Mouse (Mus musculus) hindbrain, postnatal 0 days (tissue): ENCODE data around the gene Zscan26. TPM values are rescaled to one million over a fixed set of nuclear protein-coding genes. Genes with fewer than 3 reads are reported as not detected.
"Not testable (repeated sequence)": the region's sequence is repeated elsewhere in the genome, so short reads cannot be mapped to it uniquely, and the experiment has no call there.

Experiments
- ATAC-seq: fragments of 200-750 bp; cut with Nextera tagmentation; 2 replicates; pipeline ENCODE4 v1.8.0; 2017; ENCODE audit warnings: mild to moderate bottlenecking, moderate TSS enrichment, moderate library complexity
- DNase-seq: peaks from one replicate; pipeline ENCODE4 v3.0.0-alpha.2; 2015; ENCODE audit warnings: low spot score
- H3K27ac ChIP-seq: fragments of 300-500 bp; sonication (generic); 2 replicates; pipeline ENCODE4 v1.5.1; 2014; ENCODE audit warnings: mild to moderate bottlenecking
- H3K27me3 ChIP-seq: fragments of 300-500 bp; sonication (generic); 2 replicates; pipeline ENCODE4 v1.6.1; 2014; ENCODE audit warnings: low read length, mixed read lengths; ENCODE audit not compliant: insufficient read depth
- H3K36me3 ChIP-seq: fragments of 300-500 bp; sonication (generic); 2 replicates; pipeline ENCODE4 v1.6.1; 2014; ENCODE audit warnings: low read length, mixed read lengths; ENCODE audit not compliant: insufficient read depth
- H3K4me1 ChIP-seq: fragments of 300-500 bp; sonication (generic); 2 replicates; pipeline ENCODE4 v1.6.1; 2014; ENCODE audit warnings: antibody characterized with exemption, low read length, mixed read lengths; ENCODE audit not compliant: insufficient read depth
- H3K4me2 ChIP-seq: fragments of 300-500 bp; sonication (generic); 2 replicates; pipeline ENCODE4 v1.6.1; 2014; ENCODE audit warnings: low read depth, mild to moderate bottlenecking, low read length, moderate library complexity, mixed read lengths
- H3K4me3 ChIP-seq: fragments of 300-500 bp; sonication (generic); 2 replicates; pipeline ENCODE4 v1.5.1; 2014; ENCODE audit warnings: low read length
- H3K9ac ChIP-seq: fragments of 300-500 bp; sonication (generic); replicated peaks from 2 replicates; pipeline ENCODE4 v1.6.1; 2014; ENCODE audit warnings: mild to moderate bottlenecking, low read length, moderate library complexity, mixed read lengths
- H3K9me3 ChIP-seq: fragments of 300-500 bp; sonication (generic); 2 replicates; pipeline ENCODE4 v1.6.1; 2016; ENCODE audit warnings: low read length, mixed read lengths
- CTCF ChIP-seq: IDR thresholded peaks from 2 replicates; pipeline ENCODE4 v1.5.1; 2016; ENCODE audit warnings: antibody characterized with exemption, control low read depth, low read depth
- WGBS: fragments of 180-500 bp; shearing (Covaris S2); extraction: QIAGEN DNeasy Blood & Tissue Kit; methylation state at CpG from one replicate; pipeline ENCODE4 v1.1.7; 2014; 5-methylcytosine and 5-hydroxymethylcytosine counted together
- microRNA counts: library from miRNA; unstranded; fragments of <30 nt; microRNA quantifications from one replicate; lab custom pipeline; 2015
- microRNA-seq, 2 experiments: library from miRNA; unstranded; fragments of <30 nt; microRNA quantifications; one replicate each; pipeline ENCODE4; 2016
- polyA plus RNA-seq: library from polyadenylated mRNA; unstranded; fragments of >200 nt; fragmentation: Nextera tagmentation; extraction: Ambion mirVana; gene quantifications from 2 replicates; pipeline ENCODE4 v1.2.1, GENCODE M21; 2015
- total RNA-seq: library from RNA; depleted of rRNA; stranded (reverse); fragments of >200 nt; gene quantifications from 2 replicates; pipeline ENCODE4 v1.2.3, GENCODE M21; 2014; rRNA removed

The Zscan26 gene
- total and polyA plus RNA-seq, 2 experiments from 2014 or later, result 18.8 to 19.4 TPM

DNA sequence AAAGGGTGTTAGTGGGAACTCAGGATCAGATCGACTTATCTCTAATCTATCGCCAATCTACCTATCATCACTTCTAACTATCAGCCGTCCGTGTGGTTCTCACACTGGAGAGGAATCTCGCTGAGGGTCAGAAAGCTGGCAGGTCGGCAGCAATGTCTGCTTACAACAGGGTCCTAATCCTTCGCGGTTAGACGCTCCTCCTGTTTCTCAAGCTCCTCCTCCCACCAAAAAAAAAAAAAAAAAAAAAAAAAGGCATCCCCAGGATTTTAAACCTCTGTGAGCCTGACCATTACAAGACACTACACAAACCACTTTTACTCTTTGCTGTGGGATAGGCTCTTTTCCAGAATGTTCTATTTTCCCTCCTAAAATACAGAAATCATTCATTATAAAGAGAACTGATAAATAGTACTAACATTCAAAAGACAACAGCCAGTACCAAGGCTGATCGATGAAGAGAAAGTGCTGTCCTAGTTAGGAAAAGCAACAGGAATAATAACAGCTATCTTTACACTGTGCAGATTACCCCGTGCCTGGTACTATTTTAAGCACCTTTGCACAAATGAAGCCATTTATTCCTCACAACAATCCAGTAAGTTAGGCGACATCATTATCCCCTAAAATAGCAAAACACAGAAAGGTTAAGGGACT is 51.8 kb downstream of the Zscan26 start:
- peak; percentile 55 for ATAC-seq
- peak overlapping the region; percentile 83 for H3K27ac ChIP-seq
- no peaks in the 10 kb centered on the region; the same call in 1 of the 2 replicates for H3K36me3 ChIP-seq
- TF ChIP-seq CTCF, result no peak
- WGBS, result 17% methylated on average over 12 of the region's 12 CpGs
- H3K4me1 ChIP-seq, result peaks cover 3% of the 10 kb centered on the region; the same call in 1 of the 2 replicates
- peak overlapping the region; percentile 88 for H3K9ac ChIP-seq
- DNase-seq, result no peak
- H3K4me2 ChIP-seq, result peak overlapping the region; percentile 74
- H3K9me3 ChIP-seq, result no peaks in the 10 kb centered on the region
- peak overlapping the region; percentile 91 for H3K4me3 ChIP-seq
- no peaks in the 10 kb centered on the region for H3K27me3 ChIP-seq

DNA sequence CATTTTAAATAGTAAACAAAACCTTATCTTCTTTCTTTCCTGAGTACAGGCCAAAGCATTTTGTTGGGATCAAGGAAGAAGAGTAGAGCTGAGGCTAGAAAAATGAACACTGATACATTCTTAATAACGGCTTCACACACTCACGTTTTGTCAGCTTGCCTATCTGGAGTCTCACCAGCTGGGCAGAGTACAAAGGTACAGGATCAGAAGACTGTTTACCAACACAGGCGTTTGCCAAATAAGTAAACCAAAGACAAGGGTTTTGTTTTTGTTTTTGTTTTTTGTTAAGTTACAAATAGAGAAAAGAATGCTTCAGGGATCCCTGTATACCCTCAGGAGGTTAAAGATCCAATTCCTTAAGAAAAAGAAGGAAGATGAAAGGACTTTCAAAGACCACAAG is 52.4 kb downstream of the Zscan26 start:
- Histone ChIP-seq H3K4me3 (peak overlapping the region; percentile 91), H3K4me2 (peak overlapping the region; percentile 74), H3K27ac (no peak overlapping the region), H3K36me3 (no peaks in the 10 kb centered on the region; the same call in 1 of the 2 replicates), H3K9me3 (no peaks in the 10 kb centered on the region), H3K9ac (peak overlapping the region; percentile 88), H3K27me3 (no peaks in the 10 kb centered on the region), H3K4me1 (peaks cover 3% of the 10 kb centered on the region; the same call in 1 of the 2 replicates)
- ATAC-seq, result no peak
- TF ChIP-seq CTCF, result no peak
- 76% methylated on average over 3 of the region's 3 CpGs for WGBS
- no peak for DNase-seq

DNA sequence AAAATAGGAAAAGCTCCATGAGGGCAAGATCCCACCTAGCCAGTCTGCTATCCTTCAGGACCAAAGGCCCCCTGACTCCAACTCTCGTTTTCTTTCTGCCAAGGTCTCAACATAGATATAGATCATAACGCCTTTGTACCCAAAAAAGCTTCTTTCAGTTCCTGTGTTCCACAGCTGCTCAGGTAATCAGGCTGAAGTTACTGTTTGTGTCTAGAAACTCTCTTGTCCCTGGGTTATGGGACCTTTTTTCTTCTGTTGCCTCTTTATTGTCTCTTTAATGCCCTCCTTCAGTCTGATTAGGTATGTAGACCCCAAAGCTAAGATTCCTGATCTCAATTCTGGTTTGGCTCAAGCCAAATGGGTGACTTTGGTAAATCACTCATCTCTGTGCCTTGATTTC is 56.0 kb downstream of the Zscan26 start:
- Histone ChIP-seq H3K27me3 (no peaks in the 10 kb centered on the region), H3K9ac (no peak overlapping the region), H3K4me3 (no peak overlapping the region), H3K4me1 (peaks cover 3% of the 10 kb centered on the region; the same call in 1 of the 2 replicates), H3K27ac (no peak overlapping the region), H3K36me3 (peaks cover 23% of the 10 kb centered on the region), H3K4me2 (no peak overlapping the region), H3K9me3 (no peaks in the 10 kb centered on the region)
- DNase-seq (no peak), ATAC-seq (no peak)
- 93% methylated on average over 2 of the region's 2 CpGs for WGBS
- TF ChIP-seq CTCF, result no peak

DNA sequence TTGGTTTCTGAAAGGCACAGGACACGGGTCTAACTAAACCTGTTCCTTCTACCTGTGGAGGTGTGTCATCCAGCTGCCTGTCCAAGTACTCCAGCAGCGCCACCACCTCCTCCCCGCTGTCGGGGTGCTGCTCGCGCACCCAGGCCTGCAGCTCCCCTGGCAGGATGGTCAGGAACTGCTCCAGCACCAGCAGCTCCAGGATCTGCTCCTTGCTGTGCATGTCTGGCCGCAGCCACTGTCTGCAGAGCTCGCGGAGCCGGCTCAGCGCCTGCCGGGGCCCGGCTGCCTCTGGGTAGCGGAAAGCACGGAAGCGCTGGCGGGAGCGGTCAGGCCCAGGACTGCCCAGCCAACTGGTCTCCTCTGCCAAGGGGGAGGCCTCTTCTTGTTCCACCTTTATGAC is 57.5 kb downstream of the Zscan26 start:
- not testable (repeated sequence) for H3K4me3 ChIP-seq, H3K9ac ChIP-seq, H3K27ac ChIP-seq, H3K27me3 ChIP-seq, H3K4me1 ChIP-seq, H3K9me3 ChIP-seq, H3K4me2 ChIP-seq, DNase-seq
- peaks cover 37% of the 10 kb centered on the region for H3K36me3 ChIP-seq
- whole genome bisulfite sequencing, result 93% methylated on average over 16 of the region's 18 CpGs
- peak; percentile 47; the same call in 1 of the 2 replicates for ATAC-seq

DNA sequence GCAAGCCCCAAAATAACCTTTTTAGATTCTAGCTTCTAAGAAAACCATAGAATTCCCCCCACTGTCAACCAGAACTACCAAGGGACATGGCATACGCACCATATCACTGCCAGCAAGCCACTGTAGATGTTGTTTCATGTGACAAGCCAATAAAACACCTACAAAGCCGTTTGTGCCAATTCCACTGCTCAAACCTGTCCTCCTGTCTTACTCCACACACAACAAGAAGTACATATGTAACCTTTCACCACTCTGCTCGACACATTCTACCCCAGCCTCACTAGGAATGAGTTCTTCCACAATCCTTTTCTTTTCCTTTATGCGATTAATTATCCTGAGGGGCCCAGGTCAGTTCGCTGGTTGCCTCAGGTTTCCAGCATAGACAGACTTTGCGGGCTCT is 57.9 kb downstream of the Zscan26 start:
- no peak for ATAC-seq
- TF ChIP-seq CTCF, result no peak

DNA sequence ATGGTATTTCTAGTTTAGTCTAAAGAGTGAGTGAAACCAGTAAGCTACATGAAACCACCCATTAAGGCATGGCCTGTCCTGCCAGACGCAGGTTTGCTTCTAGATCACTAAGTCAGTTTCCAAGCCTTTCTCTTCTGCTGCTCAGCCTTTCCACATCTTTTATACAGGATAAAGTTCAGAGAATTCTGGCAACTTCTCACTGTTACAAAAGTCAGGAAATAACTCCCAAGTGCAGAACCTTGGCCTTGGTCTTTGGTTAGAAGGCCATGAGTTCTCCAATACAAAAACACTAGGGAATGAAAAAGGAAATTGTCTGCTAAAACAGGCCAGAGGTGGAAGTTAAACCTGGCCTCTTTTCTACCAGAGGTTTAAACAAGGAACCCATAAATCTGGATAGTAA is 58.3 kb downstream of the Zscan26 start:
- DNase-seq (no peak), ATAC-seq (no peak)
- 100% methylated on average over 1 of the region's 1 CpGs for WGBS
- no peak overlapping the region for H3K4me3 ChIP-seq
- H3K4me1 ChIP-seq, result peaks cover 3% of the 10 kb centered on the region; the same call in 1 of the 2 replicates
- H3K9me3 ChIP-seq, result no peaks in the 10 kb centered on the region
- no peak overlapping the region for H3K9ac ChIP-seq
- H3K4me2 ChIP-seq, result no peak overlapping the region
- H3K27ac ChIP-seq, result no peak overlapping the region
- peaks cover 45% of the 10 kb centered on the region for H3K36me3 ChIP-seq
- no peaks in the 10 kb centered on the region for H3K27me3 ChIP-seq
- TF ChIP-seq CTCF, result no peak

More for the DNA sequence above, 57.9 kb downstream of the Zscan26 start:
- H3K27me3 ChIP-seq, result no peaks in the 10 kb centered on the region
- no peak for DNase-seq
- no peak overlapping the region for H3K4me2 ChIP-seq
- H3K27ac ChIP-seq, result no peak overlapping the region
- H3K9me3 ChIP-seq, result no peaks in the 10 kb centered on the region
- no peak overlapping the region for H3K9ac ChIP-seq
- peaks cover 41% of the 10 kb centered on the region for H3K36me3 ChIP-seq
- peaks cover 3% of the 10 kb centered on the region; the same call in 1 of the 2 replicates for H3K4me1 ChIP-seq
- 95% methylated on average over 6 of the region's 6 CpGs for WGBS
- no peak overlapping the region for H3K4me3 ChIP-seq

MicroRNAs within 50 kb of the gene (microRNA counts, 519-probe panel; counts per million panel counts)
- microRNA mmu-miR-1896 (lab: Ali Mortazavi, UCI), result not detected

Small RNA genes lying within 50 kb of the gene (microRNA-seq; reads per million reads assigned to microRNA genes)
- gene Mir1896 (0 reads per million in 2 experiments), gene Mir6942 (0 to 0.53 reads per million in 2 experiments)

Other genes starting within 250 kb of the Zscan26 start
- gene Gpx5, start 161.0 kb downstream of the Zscan26 start, total RNA-seq, result not detected in 2 replicates
- gene Gpx5, start 161.0 kb downstream of the Zscan26 start, polyA plus RNA-seq, result not detected in 2 replicates
- gene Gpx6, start 141.6 kb downstream of the Zscan26 start, total RNA-seq, result 0.32 and 0.84 TPM in 2 replicates
- 0.59 and 0.61 TPM in 2 replicates for gene Gpx6, start 141.6 kb downstream of the Zscan26 start, polyA plus RNA-seq
- gene Olfr1367, start 106.8 kb downstream of the Zscan26 start, total RNA-seq, result not detected in 2 replicates
- not detected in 2 replicates for gene Olfr1367, start 106.8 kb downstream of the Zscan26 start, polyA plus RNA-seq
- 4.0 and 5.3 TPM in 2 replicates for gene Zscan12, start 90.9 kb downstream of the Zscan26 start, total RNA-seq
- gene Zscan12, start 90.9 kb downstream of the Zscan26 start, polyA plus RNA-seq, result 7.7 and 8.1 TPM in 2 replicates
- 36.4 and 47.1 TPM in 2 replicates for gene Zkscan3, start 51.0 kb downstream of the Zscan26 start, total RNA-seq
- gene Zkscan3, start 51.0 kb downstream of the Zscan26 start, polyA plus RNA-seq, result 45.9 and 48.2 TPM in 2 replicates
- gene Pgbd1, start 12.7 kb downstream of the Zscan26 start, total RNA-seq, result 3.3 and 6.3 TPM in 2 replicates
- gene Pgbd1, start 12.7 kb downstream of the Zscan26 start, polyA plus RNA-seq, result 2.0 and 2.1 TPM in 2 replicates
- 0.86 and 1.1 TPM in 2 replicates for gene Nkapl, start 14.8 kb upstream of the Zscan26 start, total RNA-seq
- gene Nkapl, start 14.8 kb upstream of the Zscan26 start, polyA plus RNA-seq, result 1.5 and 2.6 TPM in 2 replicates
- gene Zkscan4, start 25.2 kb upstream of the Zscan26 start, total RNA-seq, result 6.0 and 6.2 TPM in 2 replicates
- gene Zkscan4, start 25.2 kb upstream of the Zscan26 start, polyA plus RNA-seq, result 5.1 and 5.6 TPM in 2 replicates
- gene Gm10065, start 25.7 kb upstream of the Zscan26 start, total RNA-seq, result not detected in 2 replicates
- not detected in 2 replicates for gene Gm10065, start 25.7 kb upstream of the Zscan26 start, polyA plus RNA-seq
- gene AK157302, start 41.5 kb upstream of the Zscan26 start, total RNA-seq, result 0.14 and 0.16 TPM in 2 replicates
- 0.43 and 0.53 TPM in 2 replicates for gene AK157302, start 41.5 kb upstream of the Zscan26 start, polyA plus RNA-seq
- gene Gm11273, start 47.7 kb upstream of the Zscan26 start, total RNA-seq, result 20.4 and 83.2 TPM in 2 replicates
- gene Gm11273, start 47.7 kb upstream of the Zscan26 start, polyA plus RNA-seq, result 7.7 and 8.2 TPM in 2 replicates
- gene Zkscan8, start 77.4 kb upstream of the Zscan26 start, total RNA-seq, result 7.1 and 8.9 TPM in 2 replicates
- gene Zkscan8, start 77.4 kb upstream of the Zscan26 start, polyA plus RNA-seq, result 2.7 and 2.8 TPM in 2 replicates
- not detected in 2 replicates for gene Olfr1366, start 89.1 kb upstream of the Zscan26 start, total RNA-seq
- 0.19 and 0.23 TPM in 2 replicates for gene Olfr1366, start 89.1 kb upstream of the Zscan26 start, polyA plus RNA-seq
- gene Olfr1535, start 106.2 kb upstream of the Zscan26 start, total RNA-seq, result not detected in 2 replicates
- gene Olfr1535, start 106.2 kb upstream of the Zscan26 start, polyA plus RNA-seq, result 0.11 and 0.16 TPM in 2 replicates
- not detected in 2 replicates for gene Olfr1364, start 128.0 kb upstream of the Zscan26 start, total RNA-seq
- not detected in 2 replicates for gene Olfr1364, start 128.0 kb upstream of the Zscan26 start, polyA plus RNA-seq
- gene Olfr1362, start 160.3 kb upstream of the Zscan26 start, total RNA-seq, result not detected in 2 replicates
- not detected in 2 replicates for gene Olfr1362, start 160.3 kb upstream of the Zscan26 start, polyA plus RNA-seq
- not detected in 2 replicates for gene Olfr11, start 188.8 kb upstream of the Zscan26 start, total RNA-seq
- gene Olfr11, start 188.8 kb upstream of the Zscan26 start, polyA plus RNA-seq, result 0.09 TPM in 1 of 2 replicates, not detected in the other
- not detected in 2 replicates for gene Olfr1361, start 209.7 kb upstream of the Zscan26 start, total RNA-seq
- gene Olfr1361, start 209.7 kb upstream of the Zscan26 start, polyA plus RNA-seq, result not detected in 2 replicates
- gene Olfr1360, start 223.7 kb upstream of the Zscan26 start, total RNA-seq, result not detected in 2 replicates
- gene Olfr1360, start 223.7 kb upstream of the Zscan26 start, polyA plus RNA-seq, result not detected in 2 replicates
- not detected in 2 replicates for gene Olfr1359, start 244.4 kb upstream of the Zscan26 start, total RNA-seq
- gene Olfr1359, start 244.4 kb upstream of the Zscan26 start, polyA plus RNA-seq, result not detected in 2 replicates